Mouse (Mus musculus) thymus, postnatal 14 days (tissue): ENCODE results near the gene Serpinb6b.

Experiments
- DNase-seq: peaks from one replicate; pipeline ENCODE4 v3.0.0; 2021

Gene Serpinb6b

GRCm38 (mm10) chr13:32975710-32976109, 10.7 kb downstream of the Serpinb6b start:
- DNase-seq = no peak

GRCm38 (mm10) chr13:32982556-32983042, 17.6 kb downstream of the Serpinb6b start:
- DNase-seq = no peak

GRCm38 (mm10) chr13:32986256-32986655, 21.2 kb downstream of the Serpinb6b start:
- no peak for DNase-seq

GRCm38 (mm10) chr13:32993152-32993893, 28.3 kb downstream of the Serpinb6b start:
- peak; percentile 35 for DNase-seq

- DNase-seq = no peak
These were observed 28.9 kb downstream of the Serpinb6b start for GRCm38 (mm10) chr13:32993894-32994242.

- DNase-seq = no peak
These were observed 30.0 kb downstream of the Serpinb6b start for GRCm38 (mm10) chr13:32995051-32995450.

GRCm38 (mm10) chr13:33001341-33001740, 36.3 kb downstream of the Serpinb6b start:
- DNase-seq = no peak

- DNase-seq = peak; percentile 9
These were observed 37.9 kb downstream of the Serpinb6b start, which contains the start of gene Serpinb9 for GRCm38 (mm10) chr13:33002950-33003349. Serpinb9 (plus strand) TSS chr13:33003250.

GRCm38 (mm10) chr13:33003523-33004413, 38.8 kb downstream of the Serpinb6b start:
- no peak for DNase-seq

GRCm38 (mm10) chr13:33004414-33005105, 39.6 kb downstream of the Serpinb6b start:
- peak; percentile 80 for DNase-seq

- no peak for DNase-seq
These were observed 40.6 kb downstream of the Serpinb6b start for GRCm38 (mm10) chr13:33005501-33006075.

- no peak for DNase-seq
These were observed 41.5 kb downstream of the Serpinb6b start for GRCm38 (mm10) chr13:33006555-33006954.

- DNase-seq = no peak
These were observed 47.4 kb downstream of the Serpinb6b start for GRCm38 (mm10) chr13:33012395-33012794.

- DNase-seq = no peak
These were observed 48.3 kb downstream of the Serpinb6b start for GRCm38 (mm10) chr13:33013271-33013670.

- no peak for DNase-seq
These were observed 57.4 kb downstream of the Serpinb6b start for GRCm38 (mm10) chr13:33022371-33022770.

GRCm38 (mm10) chr13:33026427-33027057, 61.5 kb downstream of the Serpinb6b start:
- DNase-seq = no peak

GRCm38 (mm10) chr13:33027244-33027643, 62.2 kb downstream of the Serpinb6b start, which contains the start of gene Serpinb9b:
Serpinb9b (plus strand) TSS chr13:33027416.
- DNase-seq = no peak

- no peak for DNase-seq
These were observed 63.1 kb downstream of the Serpinb6b start for GRCm38 (mm10) chr13:33028146-33028545.

- no peak for DNase-seq
These were observed 63.5 kb downstream of the Serpinb6b start for GRCm38 (mm10) chr13:33028550-33028949.
